ENCODE assay signal across 26 mouse cellular contexts in genomic region chr19:40805176-40805737, GRCm38 (mm10). TPM values are rescaled to one million over a fixed set of nuclear protein-coding genes. Genes with fewer than 3 reads are reported as not detected.
DNase-seq lines count a peak whose midpoint lies in the region; ATAC-seq and TF ChIP-seq lines count a peak whose summit lies in the region.
"Had no signal": no experiment of that assay in that cellular context is flagged by ENCODE, and none has a peak within 500 bp of the region (broad histone marks: within the 10 kb centered on the region; RNA-seq: fewer than 3 reads in every experiment).

No protein-coding gene starts in this region.

- ATAC-seq in lung, embryonic 14.5 days (ENCODE audit: insufficient read depth): no peak
- ATAC-seq in midbrain, embryonic 14.5 days (ENCODE audit: low FRiP score, low TSS enrichment): no peak
- ATAC-seq: forebrain, embryonic 14.5 days; hindbrain, embryonic 16.5 days; intestine, postnatal 0 days had no signal

- no peaks in the 10 kb centered on the region for H3K4me1 ChIP-seq in lung, embryonic 14.5 days (ENCODE audit: insufficient read depth)
- no peaks in the 10 kb centered on the region for H3K4me1 ChIP-seq in lung, adult 2 months (ENCODE audit: control insufficient read depth, insufficient read depth, low read length)
- no peaks in the 10 kb centered on the region for H3K4me1 ChIP-seq in midbrain, embryonic 14.5 days (ENCODE audit: control insufficient read depth, insufficient read depth, low read length)
- H3K4me1 ChIP-seq: kidney, embryonic 15.5 days had no signal

- no peak overlapping the region for H3K4me3 ChIP-seq in lung, embryonic 14.5 days (ENCODE audit: low read depth, low read length)
- no peak overlapping the region for H3K4me3 ChIP-seq in lung, adult 2 months (replicated peaks; ENCODE audit: extremely low read depth, low read depth, low read length)
- no peak overlapping the region for H3K4me3 ChIP-seq in midbrain, embryonic 14.5 days (replicated peaks; ENCODE audit: low read depth, low read length)
- H3K4me3 ChIP-seq: embryonic facial prominence, embryonic 12.5 days; erythroblast, embryonic 14.5 days; kidney, embryonic 15.5 days; limb, embryonic 12.5 days; midbrain, embryonic 10.5 days had no signal

- no peaks in the 10 kb centered on the region for H3K9me3 ChIP-seq in lung, embryonic 14.5 days (ENCODE audit: low read depth, low read length)
- H3K9me3 ChIP-seq in midbrain, embryonic 14.5 days (ENCODE audit: control insufficient read depth, low read length): no peaks in the 10 kb centered on the region
- H3K9me3 ChIP-seq: embryonic facial prominence, embryonic 12.5 days; G1E; kidney, embryonic 15.5 days; limb, embryonic 12.5 days; midbrain, embryonic 10.5 days had no signal

- WGBS in lung, embryonic 14.5 days: 34% methylated on average over 7 of the region's 7 CpGs
- 45% methylated on average over 7 of the region's 7 CpGs for WGBS in lung, adult 2 months
- WGBS in midbrain, embryonic 14.5 days: 35% methylated on average over 7 of the region's 7 CpGs

- TF ChIP-seq CTCF in lung, embryonic 14.5 days (IDR thresholded peaks at IDR 0.05; ENCODE audit: low read depth): no peak
- no peak for TF ChIP-seq CTCF in lung, adult 2 months (IDR thresholded peaks at IDR 0.05; ENCODE audit: insufficient read depth, low read length)

- H3K36me3 ChIP-seq in lung, embryonic 14.5 days (ENCODE audit: insufficient read depth): no peaks in the 10 kb centered on the region
- H3K36me3 ChIP-seq in midbrain, embryonic 14.5 days (ENCODE audit: control insufficient read depth, insufficient read depth, low read length): no peaks in the 10 kb centered on the region
- H3K36me3 ChIP-seq: embryonic facial prominence, embryonic 12.5 days; G1E; kidney, embryonic 15.5 days; limb, embryonic 12.5 days; midbrain, embryonic 10.5 days had no signal

- H3K27me3 ChIP-seq in lung, embryonic 14.5 days (ENCODE audit: insufficient read depth, low read length): no peaks in the 10 kb centered on the region
- no peaks in the 10 kb centered on the region for H3K27me3 ChIP-seq in midbrain, embryonic 14.5 days (ENCODE audit: control insufficient read depth, insufficient read depth, low read length)
- H3K27me3 ChIP-seq: embryonic facial prominence, embryonic 12.5 days; limb, embryonic 12.5 days had no signal

- H3K27ac ChIP-seq in lung, embryonic 14.5 days (ENCODE audit: low read depth): peak overlapping the region; percentile 27; the same call in 1 of the 2 replicates
- no peak overlapping the region for H3K27ac ChIP-seq in midbrain, embryonic 14.5 days (replicated peaks; ENCODE audit: low read depth, low read length)
- H3K27ac ChIP-seq: embryonic facial prominence, embryonic 12.5 days; kidney, embryonic 15.5 days; limb, embryonic 12.5 days; midbrain, embryonic 10.5 days had no signal

- DNase-seq in cerebellum, adult 11-12 months: peak; percentile 2
- DNase-seq in cerebellum, adult 11 months: no peak
- DNase-seq in lung, embryonic 14.5 days: peak; percentile 36
- no peak for DNase-seq in lung, adult 2 months
- peak; percentile 8 for DNase-seq in embryo, embryonic 9.5 days (ENCODE audit: extremely low spot score)
- DNase-seq in mesoderm, embryonic 11.5 days (ENCODE audit: low read depth, low spot score): peak; percentile 10
- no peak for DNase-seq in midbrain, embryonic 14.5 days
- DNase-seq in layer of hippocampus, postnatal 14 days (ENCODE audit: low spot score in 2 of 2): no peak
- DNase-seq: cerebellum, postnatal 10 days; gastrocnemius, postnatal 14 days; heart, adult 18-20 months; heart, postnatal 4 days; kidney, postnatal 4 days; layer of hippocampus, adult 9-11 months; lung, postnatal 36 days; retina, postnatal 1 day; right cerebral cortex, postnatal 4 days had no signal

- H3K9ac ChIP-seq in lung, embryonic 14.5 days: no peak overlapping the region
- no peak overlapping the region for H3K9ac ChIP-seq in midbrain, embryonic 14.5 days (replicated peaks; ENCODE audit: low read length)
- H3K9ac ChIP-seq: embryonic facial prominence, embryonic 12.5 days; kidney, embryonic 15.5 days; limb, embryonic 12.5 days had no signal

- H3K4me2 ChIP-seq in lung, embryonic 14.5 days: no peak overlapping the region
- no peak overlapping the region for H3K4me2 ChIP-seq in midbrain, embryonic 14.5 days (ENCODE audit: low read length)
- H3K4me2 ChIP-seq: embryonic facial prominence, embryonic 12.5 days; kidney, embryonic 15.5 days; limb, embryonic 12.5 days had no signal

- TF ChIP-seq POLR2A in lung, adult 2 months (IDR thresholded peaks at IDR 0.05; ENCODE audit: borderline replicate concordance, extremely low read depth, low read depth, low read length): no peak

RNA-seq across cellular contexts. Expression of gene Ccnj, which starts 25.8 kb away (rescaled TPM):
- polyA plus RNA-seq in lung, embryonic 14.5 days (2014; fragmentation: Nextera tagmentation; extraction: Ambion mirVana): 13.0 TPM in 2 replicates
- polyA plus RNA-seq in lung, adult 2 months (2012; rRNA removed): 13.6 and 14.0 TPM in 2 replicates
- 12.9 and 18.8 TPM in 2 replicates for polyA plus RNA-seq in midbrain, embryonic 14.5 days (2014; fragmentation: Nextera tagmentation; extraction: Ambion mirVana)
- 1 to 10 TPM; 8.2 to 8.4 TPM for total RNA-seq in layer of hippocampus, postnatal 14 days (2021)

RNA-seq across cellular contexts. Expression of gene Cc2d2b, which starts 56.7 kb away (rescaled TPM):
- polyA plus RNA-seq in lung, embryonic 14.5 days (2014; fragmentation: Nextera tagmentation; extraction: Ambion mirVana): not detected in 2 replicates
- polyA plus RNA-seq in lung, adult 2 months (2012; rRNA removed): 0.02 TPM in 1 of 2 replicates, not detected in the other
- polyA plus RNA-seq in midbrain, embryonic 14.5 days (2014; fragmentation: Nextera tagmentation; extraction: Ambion mirVana): 0.26 and 0.32 TPM in 2 replicates
- total RNA-seq in layer of hippocampus, postnatal 14 days (2021): 1 to 10 TPM in 1 of 2 experiments, under 1 TPM in 1; 0.52 to 1.1 TPM
- total RNA-seq: gastrocnemius, postnatal 14 days; heart, adult 18-20 months; heart, postnatal 4 days had no signal
- polyA plus RNA-seq: erythroblast, embryonic 14.5 days had no signal

Comparison
In these comparisons a context has a peak if more than half of its experiments do, and no peak if none do; other contexts are left out.
1. DNase-seq: peak in cerebellum, adult 11-12 months (single experiment), lung, embryonic 14.5 days (single experiment), embryo, embryonic 9.5 days (single experiment) and mesoderm, embryonic 11.5 days (single experiment); none in cerebellum, adult 11 months (single experiment), lung, adult 2 months (single experiment), midbrain, embryonic 14.5 days (single experiment) and layer of hippocampus, postnatal 14 days (0 of 2).